Mouse (Mus musculus): ENCODE data around the gene Fam155a.
"Not testable (repeated sequence)": the region's sequence is repeated elsewhere in the genome, so short reads cannot be mapped to it uniquely, and the experiment has no call there.

Fam155a gene

GRCm38 (mm10) chr8:9402393-9402792 lies 368.6 kb downstream of the Fam155a start:
- no peak for DNase-seq (ENCODE audit: low spot score)

- no peak for DNase-seq (ENCODE audit: low spot score)
Measured at GRCm38 (mm10) chr8:9398606-9399263, 372.2 kb downstream of the Fam155a start.

DNA sequence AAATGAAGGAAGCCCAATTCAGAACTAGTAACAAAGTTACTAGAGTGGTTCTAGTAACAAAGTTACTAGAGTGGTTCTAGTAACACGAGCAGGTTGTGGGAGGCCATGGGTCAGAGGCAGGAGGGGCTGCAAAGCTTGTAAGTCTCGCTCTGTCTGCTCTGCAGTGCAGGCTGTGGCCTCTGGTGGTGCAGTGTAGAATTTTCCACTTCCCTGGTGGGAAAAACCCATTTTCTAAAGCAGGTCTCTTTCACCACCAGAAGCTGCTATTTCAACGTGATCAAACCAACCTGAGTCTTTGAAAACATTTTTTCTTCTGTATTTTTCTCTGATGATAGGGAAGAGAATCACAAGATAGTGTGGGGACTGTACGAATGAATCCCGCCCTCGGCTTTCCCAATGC lies 372.9 kb downstream of the Fam155a start:
- no peak for DNase-seq (ENCODE audit: low spot score)

DNA sequence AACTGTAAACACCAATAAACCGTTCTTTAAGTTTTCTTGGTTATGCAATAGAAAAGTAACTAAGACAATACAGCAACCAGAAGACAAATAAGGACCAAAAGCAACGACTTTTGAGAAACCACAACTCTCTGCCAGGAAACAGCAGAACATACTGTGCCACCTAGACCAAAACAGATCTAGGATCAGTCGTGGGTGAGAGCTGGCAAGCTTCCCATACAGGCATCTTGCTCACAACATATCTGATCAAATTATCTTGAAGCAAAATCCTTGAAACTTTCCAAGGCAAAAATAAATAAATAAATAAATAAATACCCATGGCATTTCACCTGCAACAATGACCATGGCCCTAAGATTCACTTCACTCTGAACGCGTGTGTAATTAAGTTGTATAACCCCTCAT lies 376.3 kb downstream of the Fam155a start:
- DNase-seq (ENCODE audit: low spot score) = no peak

GRCm38 (mm10) chr8:9393246-9393645 lies 377.7 kb downstream of the Fam155a start:
- DNase-seq (ENCODE audit: low spot score) = peak; percentile 20

DNA sequence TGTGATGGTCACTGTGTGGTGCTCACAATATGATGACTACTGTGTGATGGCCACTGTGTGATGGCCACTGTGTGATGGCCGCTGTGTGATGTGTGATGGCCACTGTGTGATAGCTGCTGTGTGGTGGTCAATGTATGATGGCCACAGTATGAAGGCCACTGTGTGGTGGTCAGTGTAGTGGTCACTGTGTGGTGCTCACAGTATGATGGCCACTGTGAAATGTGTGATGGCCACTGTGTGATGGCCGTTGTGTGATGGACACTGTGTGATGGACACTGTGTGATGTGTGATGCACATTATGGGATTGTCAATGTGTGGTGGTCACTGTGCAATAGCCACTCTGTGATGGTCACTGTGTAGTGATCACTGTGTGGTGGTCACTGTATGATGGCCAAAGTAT lies 380.7 kb downstream of the Fam155a start:
- not testable (repeated sequence) for DNase-seq (ENCODE audit: low spot score)

DNA sequence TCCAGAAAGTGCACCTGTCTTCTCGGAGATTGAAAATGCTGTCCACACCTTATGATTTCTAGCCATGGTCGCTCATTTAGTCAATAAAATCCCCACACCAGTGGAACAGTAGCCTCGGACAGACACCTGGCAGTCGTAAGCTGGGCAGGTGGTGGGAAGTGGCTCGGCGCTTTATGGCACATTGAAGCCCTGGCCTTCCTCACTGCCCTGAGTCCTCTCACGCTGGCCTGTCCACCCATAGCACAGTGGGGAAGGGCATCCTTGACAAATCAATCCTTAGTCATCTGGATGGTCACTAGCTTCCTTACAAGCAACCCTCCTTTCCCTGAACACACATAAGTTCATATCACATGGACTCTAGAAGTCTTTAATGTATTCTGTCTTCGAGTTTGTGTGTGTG lies 401.8 kb downstream of the Fam155a start:
- no peak for DNase-seq (ENCODE audit: low spot score)

- no peak for DNase-seq (ENCODE audit: low spot score)
Measured at GRCm38 (mm10) chr8:9367721-9368120, 403.2 kb downstream of the Fam155a start.

- no peak for DNase-seq (ENCODE audit: low spot score)
Measured at GRCm38 (mm10) chr8:9365381-9365780, 405.6 kb downstream of the Fam155a start.

DNA sequence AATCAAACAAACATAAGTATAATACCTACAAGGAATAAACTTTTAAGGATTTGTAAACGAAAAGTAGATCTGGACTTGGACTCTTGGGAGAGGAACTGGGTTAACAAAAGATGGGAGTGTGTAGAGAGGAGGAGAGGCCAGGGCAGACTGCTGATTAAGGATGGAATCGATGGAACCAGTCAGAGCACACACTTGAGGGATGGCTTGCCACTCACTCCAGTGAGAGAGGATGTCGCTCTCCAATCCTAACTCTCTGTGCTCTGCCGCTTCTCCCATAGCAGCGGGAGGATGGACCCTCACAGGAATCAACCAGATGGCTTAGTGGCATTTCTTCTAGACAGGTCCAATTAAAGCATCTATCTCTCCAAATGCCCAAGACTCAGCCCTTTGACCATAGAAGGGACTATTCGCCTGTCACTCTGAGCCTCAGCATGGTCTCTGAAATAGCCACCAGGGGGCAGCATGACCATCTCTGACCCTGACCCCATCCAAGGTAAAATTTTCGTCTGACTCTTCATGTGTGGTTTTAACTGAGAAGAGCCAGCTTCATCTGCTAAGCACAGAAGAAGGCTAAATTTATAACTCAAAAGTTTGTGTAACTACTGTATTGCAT lies 422.3 kb downstream of the Fam155a start:
- peak; percentile 85 for DNase-seq (ENCODE audit: low spot score)

- no peak for DNase-seq (ENCODE audit: low spot score)
Measured at GRCm38 (mm10) chr8:9347163-9347562, 423.8 kb downstream of the Fam155a start.

- DNase-seq (ENCODE audit: low spot score) = no peak
Measured at GRCm38 (mm10) chr8:9344136-9344535, 426.8 kb downstream of the Fam155a start.

DNA sequence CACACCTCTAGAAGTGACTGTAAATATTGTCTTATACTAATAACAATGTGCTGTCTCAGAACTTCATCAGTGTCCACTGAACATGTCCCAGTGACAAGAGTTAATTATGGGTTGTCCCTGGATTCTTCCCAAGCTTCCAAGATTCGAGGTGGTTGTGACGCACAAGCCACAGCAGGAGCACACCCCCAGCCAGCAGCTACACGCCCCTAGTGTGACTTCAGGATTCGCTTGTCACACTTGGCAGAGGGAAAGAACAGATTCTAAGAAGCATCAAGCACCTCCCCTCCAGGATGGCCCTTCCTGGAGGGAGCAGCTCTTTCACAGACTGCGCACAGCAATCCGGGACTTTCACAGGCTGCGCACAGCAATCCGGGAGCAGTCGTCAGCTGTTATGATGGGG lies 428.0 kb downstream of the Fam155a start:
- DNase-seq (ENCODE audit: low spot score) = no peak

GRCm38 (mm10) chr8:9342593-9342992 lies 428.4 kb downstream of the Fam155a start:
- DNase-seq (ENCODE audit: low spot score) = no peak

GRCm38 (mm10) chr8:9337905-9338304 lies 433.1 kb downstream of the Fam155a start:
- DNase-seq (ENCODE audit: low spot score) = no peak

DNA sequence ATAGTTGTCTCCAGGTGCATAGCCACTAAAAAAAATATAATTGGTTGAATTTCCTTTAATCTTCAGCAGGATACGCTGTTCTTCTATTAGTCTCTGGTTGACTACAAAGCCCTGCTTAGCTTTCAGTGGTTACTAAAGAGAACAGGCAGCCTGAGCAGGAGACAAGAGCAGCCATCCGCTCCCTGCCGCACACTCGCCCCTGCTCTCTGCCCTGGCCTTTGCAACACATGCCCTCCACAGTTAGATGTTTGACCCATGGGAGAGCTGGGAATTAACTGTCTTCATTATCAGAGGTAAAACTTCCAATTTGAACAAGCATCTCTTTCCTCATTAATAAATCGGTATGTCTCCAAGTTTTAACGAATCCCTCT lies 435.0 kb downstream of the Fam155a start:
- DNase-seq (ENCODE audit: low spot score) = peak; percentile 6

- no peak for DNase-seq (ENCODE audit: low spot score)
Measured at GRCm38 (mm10) chr8:9335285-9335932, 435.6 kb downstream of the Fam155a start.

DNA sequence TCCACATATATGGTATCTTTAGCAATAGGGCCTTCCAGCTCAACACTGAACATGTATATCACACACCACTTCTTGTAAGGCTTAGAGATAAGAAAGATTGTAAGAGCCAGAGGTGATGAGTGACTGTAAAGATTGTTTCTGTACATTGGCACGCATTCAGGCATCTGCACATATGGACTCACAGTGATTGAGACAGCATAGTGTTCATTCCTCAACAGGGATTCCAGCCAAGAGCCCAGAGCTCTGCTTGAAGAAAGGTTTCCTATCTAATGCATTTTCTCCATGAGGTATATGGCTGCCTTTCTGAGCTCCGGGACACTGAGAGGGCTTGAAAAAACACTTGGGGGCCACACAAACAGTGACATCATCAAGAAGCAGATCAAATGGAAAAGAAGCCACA lies 438.2 kb downstream of the Fam155a start:
- DNase-seq (ENCODE audit: low spot score) = no peak

DNA sequence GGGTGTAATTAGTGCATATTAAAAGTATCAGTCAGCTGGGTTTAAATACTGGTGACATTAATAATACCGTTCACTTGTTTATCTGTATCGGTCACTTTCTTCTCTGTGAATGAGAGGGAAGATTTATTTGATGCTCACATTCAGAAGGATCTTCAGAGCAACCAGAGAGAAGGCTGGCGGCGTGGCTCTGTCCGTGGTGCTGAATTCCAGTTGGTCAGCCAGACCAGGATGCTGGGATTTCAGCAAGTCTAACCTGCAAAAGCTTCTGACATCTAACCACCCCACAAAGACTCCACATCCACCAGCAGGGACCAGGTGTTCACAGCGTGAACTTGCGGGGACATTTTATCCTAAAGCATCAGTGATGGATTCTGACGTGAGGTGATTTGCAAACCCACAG lies 461.5 kb downstream of the Fam155a start:
- peak; percentile 79 for DNase-seq (ENCODE audit: low spot score)

DNA sequence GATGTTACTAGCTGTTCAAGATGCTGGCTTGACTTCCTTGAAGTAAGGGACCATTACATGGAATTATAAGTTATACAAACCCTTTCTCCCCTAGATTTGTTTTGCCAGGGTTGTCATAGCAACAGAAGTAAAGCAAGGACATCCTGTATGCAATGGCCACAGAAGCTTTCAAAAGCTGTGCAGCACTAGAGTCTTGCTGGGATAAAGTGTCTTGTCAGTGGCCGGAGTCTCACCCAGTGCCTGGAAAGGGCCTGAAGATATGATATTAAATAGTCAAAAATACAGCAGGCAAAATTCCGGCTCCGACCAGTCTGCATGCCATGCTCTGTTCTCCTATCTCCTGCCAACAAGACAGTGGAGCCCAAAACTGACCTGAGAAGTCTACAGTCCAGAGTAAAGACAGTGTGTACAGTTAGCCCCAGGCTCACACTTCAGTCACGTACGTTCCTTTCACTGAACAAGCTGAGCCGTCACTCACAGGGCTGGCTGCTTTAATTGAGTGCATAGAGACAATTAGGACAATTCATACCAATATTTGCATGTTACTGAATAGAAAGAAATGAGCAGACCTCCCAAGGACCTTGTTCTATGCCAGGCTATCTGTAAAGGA lies 467.3 kb downstream of the Fam155a start:
- no peak for DNase-seq (ENCODE audit: low spot score)

GRCm38 (mm10) chr8:9295046-9295445 lies 475.9 kb downstream of the Fam155a start:
- no peak for DNase-seq (ENCODE audit: low spot score)

DNA sequence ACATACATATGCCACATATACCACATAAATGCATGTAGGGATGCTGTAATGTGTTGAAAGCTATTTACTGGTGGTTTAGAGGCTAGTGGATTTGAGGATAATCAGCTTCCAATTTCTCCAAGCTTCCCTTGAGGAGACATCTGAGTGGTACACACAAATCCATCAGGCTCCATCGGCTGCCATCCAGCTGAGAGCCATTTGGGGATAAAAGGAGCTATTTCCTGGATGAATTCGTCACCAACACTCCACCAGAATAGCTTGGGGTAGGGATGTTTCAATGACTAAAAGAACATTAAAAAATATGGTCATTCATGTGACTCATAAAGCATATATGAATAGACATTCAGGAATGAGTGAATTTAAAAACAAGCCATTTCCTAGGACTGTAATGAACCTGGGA lies 478.4 kb downstream of the Fam155a start:
- DNase-seq (ENCODE audit: low spot score) = no peak

All from retina, embryonic 14.5 days (tissue).